Mouse (Mus musculus): ENCODE data around the gene Sema4g. TPM values are rescaled to one million over a fixed set of nuclear protein-coding genes. Genes with fewer than 3 reads are reported as not detected.

Gene Sema4g
- 10 to 100 TPM; 17.2 to 18.4 TPM for total RNA-seq (2021)
- long read RNA-seq, experiment 1, partial matches to known transcripts = 3 of 6 reads
- long read RNA-seq, experiment 1, other reads (novel, unspliced or antisense) = 3 of 6 reads
- long read RNA-seq, experiment 2, partial matches to known transcripts = 1 of 7 reads
- long read RNA-seq, experiment 2, other reads (novel, unspliced or antisense) = 6 of 7 reads

DNA sequence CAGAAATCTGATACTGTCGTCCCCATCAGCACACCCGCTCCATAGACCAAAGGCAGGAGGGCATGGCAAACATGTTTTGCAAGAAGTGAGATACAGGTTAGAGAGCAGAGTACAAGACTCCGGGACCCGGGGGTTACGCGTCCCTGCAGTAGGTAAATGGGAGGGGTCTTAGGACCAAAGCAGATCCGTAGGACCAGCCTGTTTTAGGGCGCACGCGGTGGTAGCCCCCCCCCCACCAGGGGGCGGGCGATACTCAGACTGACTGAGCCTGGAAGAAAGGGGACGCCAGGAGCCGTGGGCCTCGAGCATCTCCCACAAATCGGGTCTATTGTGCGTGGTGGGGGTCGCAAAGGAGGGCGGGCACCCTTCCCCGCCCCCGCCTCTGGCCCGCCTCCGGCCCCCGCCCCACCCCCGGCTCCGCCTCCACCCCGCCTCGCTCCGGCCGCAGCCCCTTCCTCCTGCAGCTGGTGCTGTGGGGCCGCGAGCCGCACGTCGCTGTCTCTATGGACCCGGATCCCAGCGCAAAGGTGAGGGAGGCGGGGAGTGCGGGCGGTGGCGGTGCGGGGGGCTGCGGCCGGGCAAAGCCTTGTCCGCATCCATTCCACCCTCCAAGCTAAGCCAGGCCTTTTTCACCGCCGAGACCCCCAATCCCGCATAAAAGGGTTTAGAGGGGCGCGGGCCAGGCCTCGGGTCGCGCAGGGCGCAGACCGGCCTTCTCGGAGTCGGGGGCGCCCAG is at the start of gene Sema4g:
Gene Sema4g, plus strand, starts transcription at position 271 of the 736 bp plus-strand sequence.
- no peak for DNase-seq (ENCODE audit: low spot score in 2 of 2)

GRCm38 (mm10) chr19:44959633-44960032 is 29.3 kb upstream of the Sema4g start:
- no peak for DNase-seq (ENCODE audit: low spot score in 2 of 2)

GRCm38 (mm10) chr19:44965978-44966377 is 22.9 kb upstream of the Sema4g start:
- DNase-seq (ENCODE audit: low spot score in 2 of 2) = no peak

DNA sequence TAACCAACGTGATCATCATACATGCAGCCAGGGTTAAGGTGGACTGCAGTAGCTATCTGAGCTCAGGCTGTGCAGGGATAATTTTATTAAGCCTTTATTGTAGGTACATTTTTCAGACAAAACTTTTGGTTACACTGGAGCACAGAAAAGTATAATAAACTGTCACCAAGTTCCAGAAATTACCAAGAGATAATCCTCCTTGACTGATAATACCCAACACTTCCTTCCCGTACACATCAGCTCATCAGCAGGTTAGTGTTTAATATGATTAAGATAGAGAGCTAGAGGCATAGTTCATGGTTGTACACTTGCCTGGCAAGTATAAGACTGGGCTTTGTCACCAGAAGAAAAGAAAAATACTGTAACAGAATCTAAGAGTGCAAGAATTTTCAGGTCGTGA is 20.6 kb upstream of the Sema4g start:
- DNase-seq (ENCODE audit: low spot score in 2 of 2) = no peak

- DNase-seq (ENCODE audit: low spot score in 2 of 2) = no peak
These were observed 12.3 kb upstream of the Sema4g start for GRCm38 (mm10) chr19:44976636-44977035.

DNA sequence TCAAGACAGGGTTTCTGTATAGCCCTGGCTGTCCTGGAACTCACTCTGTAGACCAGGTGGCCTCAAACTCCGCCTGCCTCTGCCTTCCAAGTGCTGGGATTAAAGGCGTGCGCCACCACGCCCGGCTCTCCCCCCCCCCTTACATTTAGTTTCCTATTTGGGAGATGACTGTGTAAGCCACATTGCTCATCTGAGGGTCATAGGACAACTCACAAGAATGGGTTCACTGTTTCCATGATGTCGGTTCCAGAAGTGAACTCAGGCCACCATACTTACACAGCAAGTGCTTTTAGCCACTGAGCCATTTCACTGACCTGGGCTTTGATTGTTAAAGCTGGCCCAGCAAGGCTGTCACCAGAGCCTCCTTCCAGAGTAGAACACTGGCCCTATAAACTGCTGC is 11.8 kb upstream of the Sema4g start:
- no peak for DNase-seq (ENCODE audit: low spot score in 2 of 2)

DNA sequence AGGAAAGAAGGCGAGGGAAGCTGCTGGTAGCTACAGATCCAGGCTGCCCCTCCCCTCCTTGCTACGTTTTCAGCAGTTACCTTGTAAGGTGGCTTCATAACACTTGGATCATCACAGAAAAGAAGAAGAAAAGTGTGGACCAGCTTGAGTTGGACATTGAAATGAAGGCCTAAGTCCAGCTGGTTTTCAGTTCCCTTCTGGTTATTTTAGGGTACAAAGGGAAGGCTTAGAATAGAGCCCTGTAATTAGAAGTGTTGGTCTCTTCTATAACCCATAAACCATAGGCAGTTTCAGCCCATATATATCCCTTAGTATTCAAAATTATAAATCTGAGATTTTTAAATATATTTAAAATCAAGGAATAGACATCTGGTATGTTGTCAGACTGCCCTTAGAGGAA is 8.1 kb upstream of the Sema4g start:
- no peak for DNase-seq (ENCODE audit: low spot score in 2 of 2)

- no peak for DNase-seq (ENCODE audit: low spot score in 2 of 2)
These were observed 6.3 kb upstream of the Sema4g start for GRCm38 (mm10) chr19:44982477-44983115.

DNA sequence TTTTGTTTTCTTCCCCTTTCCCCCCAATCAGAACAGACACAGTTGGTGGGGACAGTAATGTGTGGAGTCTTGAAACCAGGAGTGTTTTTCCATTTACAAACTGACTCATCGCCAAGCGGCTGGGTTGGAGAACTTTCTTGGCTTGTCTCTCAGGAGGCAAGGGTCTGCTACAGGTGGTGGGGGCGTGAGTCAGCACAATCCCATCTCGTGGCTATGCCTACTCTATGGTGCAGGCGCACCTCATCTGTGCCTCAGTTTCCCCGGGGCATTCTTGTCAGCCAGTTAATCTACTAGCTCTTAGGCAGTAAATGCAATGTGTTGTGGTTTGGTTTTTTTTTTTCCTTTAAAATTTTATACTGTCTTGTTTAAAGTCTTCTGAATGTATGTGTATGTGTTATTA is 5.5 kb upstream of the Sema4g start:
- no peak for DNase-seq (ENCODE audit: low spot score in 2 of 2)

GRCm38 (mm10) chr19:44984420-44984819 is 4.5 kb upstream of the Sema4g start:
- DNase-seq (ENCODE audit: low spot score in 2 of 2) = no peak

- DNase-seq (ENCODE audit: low spot score in 2 of 2) = no peak
These were observed 3.5 kb upstream of the Sema4g start for GRCm38 (mm10) chr19:44985159-44985988.

GRCm38 (mm10) chr19:44987004-44987403 is 1.9 kb upstream of the Sema4g start:
- DNase-seq (ENCODE audit: low spot score in 2 of 2) = no peak

GRCm38 (mm10) chr19:44987851-44988250 is 1.1 kb upstream of the Sema4g start:
- DNase-seq (ENCODE audit: low spot score in 2 of 2) = peak; percentile 60 to 69

DNA sequence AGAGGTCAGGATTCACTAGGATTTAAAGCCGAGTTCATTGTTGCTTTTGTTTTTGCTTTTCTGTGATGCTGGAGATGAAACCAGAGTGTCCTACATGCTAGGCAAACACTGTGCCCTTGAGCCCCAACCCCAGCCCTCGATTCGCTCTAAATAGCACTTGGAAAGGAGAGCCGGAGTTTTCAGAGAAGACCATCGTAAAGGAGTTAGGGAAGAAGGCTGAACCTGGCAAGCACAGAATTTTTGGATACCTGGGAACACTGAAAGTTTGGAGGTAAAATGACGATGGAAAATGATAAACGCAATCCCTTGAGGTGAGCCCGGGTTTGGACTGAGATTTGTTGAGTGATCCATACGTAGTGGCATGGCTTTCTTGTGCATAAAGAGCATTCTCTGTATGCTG is 580 bp upstream of the Sema4g start:
- DNase-seq (ENCODE audit: low spot score in 2 of 2) = no peak

DNA sequence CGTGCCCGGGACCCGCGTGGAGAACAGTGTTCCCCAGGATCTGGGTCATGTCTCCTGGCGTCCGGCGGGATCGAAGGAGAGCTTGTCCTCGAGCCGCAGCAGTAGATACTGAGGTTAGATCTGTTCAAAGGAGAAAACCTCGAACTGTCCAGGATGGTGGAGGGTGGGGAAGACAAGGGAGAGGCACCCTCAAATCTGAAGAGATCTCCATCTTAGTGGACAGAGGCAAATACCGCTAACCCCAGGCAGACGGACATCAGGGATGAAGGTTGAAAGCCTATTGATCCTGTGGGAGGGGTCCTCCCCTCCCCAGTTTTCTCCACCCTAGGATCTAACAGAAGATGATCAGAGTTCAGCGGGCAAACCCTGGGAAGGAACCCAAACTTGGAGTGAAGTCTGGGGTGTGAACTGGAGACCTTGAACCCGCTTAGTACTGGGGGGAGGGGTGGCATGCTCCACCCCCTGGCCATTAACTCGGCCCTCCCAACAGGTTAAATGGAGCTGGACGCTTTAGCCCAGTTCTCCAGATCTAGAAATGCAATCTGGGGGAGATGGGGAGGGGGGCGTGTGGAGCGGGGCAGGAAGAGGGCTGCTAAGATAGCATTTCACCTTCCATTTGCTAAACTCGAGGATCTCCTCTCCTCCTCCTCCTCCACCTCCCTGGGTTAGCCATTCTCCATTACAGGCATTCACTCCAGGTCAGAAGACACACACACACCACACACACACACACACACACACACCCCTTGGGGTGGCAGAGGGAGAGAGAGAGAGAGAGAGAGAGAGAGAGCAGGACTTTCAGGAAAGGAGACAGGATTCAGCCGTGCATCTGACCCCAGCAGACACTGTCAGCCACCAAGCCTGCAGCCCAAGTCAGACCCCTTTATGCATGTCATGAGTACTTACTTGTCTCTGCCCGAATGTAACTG is 930 bp downstream of the Sema4g start:
- DNase-seq (ENCODE audit: low spot score in 2 of 2) = no peak

DNA sequence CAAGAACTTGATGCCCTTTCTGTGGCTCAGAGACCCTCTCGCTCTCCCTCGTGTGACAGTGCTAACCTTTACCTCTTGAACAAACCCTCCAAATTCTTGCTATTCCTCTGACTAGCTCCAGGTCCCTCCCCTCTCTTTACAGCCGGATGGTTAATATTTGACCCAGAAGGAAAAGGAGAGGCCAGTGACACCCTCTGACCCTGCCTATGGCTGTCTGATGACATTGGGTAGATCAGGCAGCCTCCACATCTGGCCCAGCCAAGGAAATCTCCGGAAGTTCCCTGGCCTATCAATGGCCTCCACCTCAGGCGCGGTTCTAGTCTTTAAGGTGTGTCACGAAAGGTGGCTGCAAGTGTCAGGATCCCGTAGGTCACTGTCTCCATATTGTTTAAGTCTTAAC is 2.1 kb downstream of the Sema4g start:
- DNase-seq (ENCODE audit: low spot score in 2 of 2) = no peak

DNA sequence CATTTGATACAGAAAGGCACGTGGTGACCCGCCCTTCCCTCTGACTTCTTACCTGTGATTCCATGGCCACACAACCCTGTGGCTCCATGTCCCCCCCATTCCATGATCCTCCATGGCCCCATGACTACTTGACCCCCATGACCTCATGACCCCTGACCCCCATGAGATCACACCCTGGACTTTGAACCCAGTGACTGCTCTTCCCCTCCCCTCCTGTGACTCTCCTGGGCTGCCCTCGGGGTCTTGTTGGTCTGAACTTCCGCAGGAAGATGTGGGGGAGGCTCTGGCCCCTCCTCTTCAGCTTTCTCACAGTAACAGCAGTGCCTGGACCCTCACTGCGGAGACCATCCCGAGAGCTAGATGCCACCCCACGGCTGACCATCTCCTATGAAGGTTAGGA is 3.3 kb downstream of the Sema4g start:
- no peak for DNase-seq (ENCODE audit: low spot score in 2 of 2)

DNA sequence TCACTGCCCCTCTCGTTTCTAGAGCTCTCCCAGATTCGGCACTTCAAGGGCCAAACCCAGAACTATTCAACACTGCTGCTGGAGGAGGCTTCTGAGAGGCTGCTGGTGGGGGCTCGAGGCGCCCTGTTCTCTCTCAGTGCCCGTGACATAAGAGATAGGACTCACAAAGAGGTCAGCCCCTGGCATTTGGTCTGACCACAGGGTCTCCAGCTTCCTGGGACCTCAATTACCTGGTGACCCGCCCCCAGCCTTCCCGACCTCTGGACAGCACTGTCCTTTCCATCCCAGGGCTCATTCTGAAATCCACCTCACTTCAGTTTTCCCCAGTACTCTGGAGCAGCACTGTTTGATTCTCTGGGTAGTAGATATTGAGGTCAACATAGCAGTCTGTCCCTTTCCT is 3.8 kb downstream of the Sema4g start:
- DNase-seq (ENCODE audit: low spot score in 2 of 2) = no peak

GRCm38 (mm10) chr19:44997786-44998185 is 8.9 kb downstream of the Sema4g start:
- DNase-seq (ENCODE audit: low spot score in 2 of 2) = no peak

DNA sequence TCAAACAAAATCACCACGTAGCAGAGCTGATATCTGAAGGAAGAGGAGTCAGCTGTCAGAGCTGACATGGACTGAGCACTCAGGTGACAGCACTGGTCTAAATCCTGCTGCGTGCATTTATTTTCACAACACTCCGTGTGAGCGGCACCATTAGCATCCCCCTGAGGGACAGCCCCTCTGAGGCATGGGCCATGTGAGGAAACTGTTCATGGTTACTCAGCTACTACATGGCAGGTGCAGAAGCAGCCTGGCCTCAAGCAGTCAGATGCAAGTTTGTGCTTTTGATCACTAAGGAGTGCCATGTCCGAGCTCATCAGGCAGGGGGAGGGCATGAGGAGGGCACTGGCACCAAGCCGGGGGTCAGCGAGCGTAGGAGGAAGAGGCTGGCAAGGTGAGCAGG is 10.7 kb downstream of the Sema4g start:
- no peak for DNase-seq (ENCODE audit: low spot score in 2 of 2)

- DNase-seq (ENCODE audit: low spot score in 2 of 2) = no peak
These were observed 13.4 kb downstream of the Sema4g start for GRCm38 (mm10) chr19:45002301-45002700.
